9 mouse cellular contexts compared by ENCODE assay signal in genomic region chr2:106431141-106431540, GRCm38 (mm10).
DNase-seq lines count a peak whose midpoint lies in the region; ATAC-seq lines count a peak whose summit lies in the region.
"Had no signal": no experiment of that assay in that cellular context is flagged by ENCODE, and none has a peak within 500 bp of the region (broad histone marks: within the 10 kb centered on the region; RNA-seq: fewer than 3 reads in every experiment).

No protein-coding gene starts in this region.

- no peak overlapping the region for H3K9ac ChIP-seq in neural tube, embryonic 11.5 days (ENCODE audit: low read length)

- H3K9me3 ChIP-seq in limb, embryonic 10.5 days (replicated peaks) = no peaks in the 10 kb centered on the region
- H3K9me3 ChIP-seq in neural tube, embryonic 11.5 days (ENCODE audit: control insufficient read depth, low read length) = no peaks in the 10 kb centered on the region

- H3K36me3 ChIP-seq in limb, embryonic 10.5 days = no peaks in the 10 kb centered on the region
- H3K36me3 ChIP-seq in neural tube, embryonic 11.5 days (ENCODE audit: control insufficient read depth, insufficient read depth, low read length) = no peaks in the 10 kb centered on the region

- H3K4me1 ChIP-seq in limb, embryonic 10.5 days = peaks cover 53% of the 10 kb centered on the region
- 0 out of 2 replicates have a peak, but pooled peaks cover 5% of the 10 kb centered on the region for H3K4me1 ChIP-seq in neural tube, embryonic 11.5 days (ENCODE audit: control insufficient read depth, insufficient read depth, low read length)

- 0 out of 2 replicates have a peak, but pooled peaks cover 4% of the 10 kb centered on the region for H3K27me3 ChIP-seq in limb, embryonic 10.5 days (ENCODE audit: low read depth, poor library complexity, severe bottlenecking)
- H3K27me3 ChIP-seq in neural tube, embryonic 11.5 days (ENCODE audit: control insufficient read depth, insufficient read depth, low read length) = no peaks in the 10 kb centered on the region
- H3K27me3 ChIP-seq: CH12.LX had no signal

- no peak overlapping the region; the same call in 1 of the 2 replicates for H3K4me2 ChIP-seq in neural tube, embryonic 11.5 days (ENCODE audit: low read depth)

- H3K4me3 ChIP-seq in limb, embryonic 10.5 days = 0 out of 2 replicates have a peak overlapping the region, but pooled peaks have one; percentile 3
- no peak overlapping the region for H3K4me3 ChIP-seq in neural tube, embryonic 11.5 days (ENCODE audit: low read depth, low read length)

- H3K27ac ChIP-seq in limb, embryonic 10.5 days = peak overlapping the region; percentile 21; the same call in 1 of the 2 replicates
- H3K27ac ChIP-seq in neural tube, embryonic 11.5 days (ENCODE audit: low read depth, low read length) = no peak overlapping the region

- 38% methylated on average over 8 of the region's 8 CpGs for WGBS in limb, embryonic 10.5 days
- WGBS in neural tube, embryonic 11.5 days = 38% methylated on average over 8 of the region's 8 CpGs

- DNase-seq in thymus, postnatal 14 days = peak; percentile 4
- DNase-seq in thymus, postnatal 36 days = no peak
- DNase-seq in embryo, embryonic 11.5 days (ENCODE audit: low read depth, low spot score) = peak; percentile 60
- DNase-seq in heart, adult 8-10 months (ENCODE audit: low spot score) = peak; percentile 47
- peak; percentile 26 to 75 for DNase-seq in kidney, adult 8-10 months
- peak; percentile 76 for DNase-seq in limb, embryonic 10.5 days (ENCODE audit: low spot score)
- DNase-seq in neural tube, embryonic 11.5 days (ENCODE audit: low spot score) = peak; percentile 67
- peak; percentile 49 for DNase-seq in urinary bladder, postnatal 25 days (ENCODE audit: low spot score)

- no peak for ATAC-seq in neural tube, embryonic 11.5 days (ENCODE audit: insufficient read depth, low FRiP score, low TSS enrichment)

Comparison
In these comparisons a context has a peak if more than half of its experiments do, and no peak if none do; other contexts are left out.
1. DNase-seq: peak in thymus, postnatal 14 days (single experiment), embryo, embryonic 11.5 days (single experiment), heart, adult 8-10 months (single experiment), kidney, adult 8-10 months (2 of 2), limb, embryonic 10.5 days (single experiment), neural tube, embryonic 11.5 days (single experiment) and urinary bladder, postnatal 25 days (single experiment); none in thymus, postnatal 36 days (0 of 2).